Mouse (Mus musculus) ES-CJ7 (cell line): ENCODE data around the gene Cmklr1.
A peak's percentile ranks its signal among the peaks of the same experiment; 100 is the strongest.

Experiments
- DNase-seq: peaks from one replicate; pipeline ENCODE4 v3.0.0; 2011; ENCODE audit warnings: low read depth, low spot score

Cmklr1 gene

DNA sequence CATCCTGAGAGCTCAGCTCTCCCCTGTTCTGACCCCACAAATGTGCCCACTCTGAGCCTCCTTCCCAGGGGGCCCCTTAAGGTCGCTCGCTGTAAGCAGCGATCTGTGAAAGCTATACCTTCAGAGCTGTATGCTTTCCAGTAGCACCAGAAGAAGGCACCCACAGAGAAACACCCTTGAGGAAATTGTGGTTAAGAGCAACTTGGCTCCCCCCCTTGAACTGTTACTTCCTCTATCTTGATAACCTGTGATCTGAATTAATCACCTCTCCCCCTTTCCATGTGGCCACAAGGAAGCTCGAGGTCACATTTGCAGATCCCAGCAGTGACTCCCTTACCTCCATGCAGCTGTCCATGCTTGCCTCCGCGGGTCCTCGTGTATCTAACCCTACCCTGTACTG, 29.2 kb downstream of the Cmklr1 start:
- DNase-seq = no peak

DNA sequence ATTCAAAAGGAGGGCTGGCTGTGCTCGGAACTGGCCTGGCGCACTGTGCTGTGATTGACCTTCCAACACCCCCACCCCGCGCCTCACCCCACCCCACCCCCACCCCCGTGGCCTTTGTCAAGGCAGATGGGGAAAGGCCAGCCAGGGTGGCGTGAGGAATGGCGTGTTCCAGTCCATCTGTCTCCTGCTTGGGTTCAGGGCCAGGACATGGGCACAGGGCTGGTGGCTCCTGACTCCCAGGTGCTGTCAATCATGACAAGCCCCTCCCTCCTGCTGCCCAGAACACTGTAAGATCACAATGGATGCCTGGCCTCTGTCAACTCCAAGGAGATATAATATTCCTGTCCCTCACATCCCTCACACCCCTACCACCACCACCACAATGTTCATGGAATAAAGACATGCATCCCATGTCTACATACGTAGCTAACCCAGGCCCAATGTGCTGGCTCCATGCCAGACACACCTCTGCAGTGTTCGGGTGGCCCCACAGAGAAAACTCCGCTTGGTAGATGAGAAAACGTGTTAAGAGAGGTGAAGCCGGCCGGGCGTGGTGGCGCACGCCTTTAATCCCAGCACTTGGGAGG, 30.0 kb downstream of the Cmklr1 start:
- DNase-seq = peak; percentile 59

DNA sequence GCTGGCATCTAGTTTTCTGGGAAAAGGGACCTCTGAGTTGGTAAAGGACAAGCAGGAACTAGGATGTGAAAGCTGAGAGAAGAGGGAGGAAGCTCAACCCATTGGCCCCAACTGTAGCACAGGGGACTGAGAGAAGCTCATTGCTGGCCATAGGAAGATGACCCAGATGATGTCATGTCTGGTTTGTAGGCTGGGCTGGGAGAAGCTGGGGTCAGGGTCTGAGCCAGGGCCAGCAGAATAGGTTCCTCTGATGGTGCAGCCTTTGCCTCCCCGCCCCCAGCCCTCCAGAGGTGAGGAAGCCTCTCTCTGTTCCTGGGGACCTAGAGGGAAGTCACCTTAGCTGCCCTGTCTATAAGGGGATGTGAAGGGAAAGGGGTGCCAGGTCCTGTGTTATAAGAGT, 31.1 kb downstream of the Cmklr1 start:
- no peak for DNase-seq

GRCm38 (mm10) chr5:113618716-113619115, 31.5 kb downstream of the Cmklr1 start:
- no peak for DNase-seq

GRCm38 (mm10) chr5:113611771-113612233, 38.4 kb downstream of the Cmklr1 start:
- DNase-seq = no peak

DNA sequence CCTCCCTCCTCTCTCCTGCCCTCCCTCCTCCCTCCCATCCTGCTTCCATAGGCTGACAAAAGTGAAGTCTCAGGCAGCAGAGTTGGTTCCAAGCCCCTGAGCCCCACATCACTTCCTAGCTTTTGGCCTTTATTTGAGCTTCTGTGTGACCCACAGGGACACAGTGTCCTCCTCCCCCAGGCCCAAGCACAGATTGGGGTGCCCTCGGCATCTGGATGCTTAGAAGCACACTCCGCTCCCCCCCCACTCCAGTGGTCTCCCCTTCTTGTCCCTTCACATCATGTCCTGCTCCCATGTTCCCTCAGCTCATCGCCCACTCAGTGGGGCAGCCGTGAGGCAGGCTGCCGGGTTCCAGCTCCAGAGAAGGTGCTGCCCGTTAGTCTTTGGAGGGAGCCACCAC, 39.1 kb downstream of the Cmklr1 start:
- no peak for DNase-seq

GRCm38 (mm10) chr5:113610490-113610889, 39.7 kb downstream of the Cmklr1 start:
- no peak for DNase-seq

DNA sequence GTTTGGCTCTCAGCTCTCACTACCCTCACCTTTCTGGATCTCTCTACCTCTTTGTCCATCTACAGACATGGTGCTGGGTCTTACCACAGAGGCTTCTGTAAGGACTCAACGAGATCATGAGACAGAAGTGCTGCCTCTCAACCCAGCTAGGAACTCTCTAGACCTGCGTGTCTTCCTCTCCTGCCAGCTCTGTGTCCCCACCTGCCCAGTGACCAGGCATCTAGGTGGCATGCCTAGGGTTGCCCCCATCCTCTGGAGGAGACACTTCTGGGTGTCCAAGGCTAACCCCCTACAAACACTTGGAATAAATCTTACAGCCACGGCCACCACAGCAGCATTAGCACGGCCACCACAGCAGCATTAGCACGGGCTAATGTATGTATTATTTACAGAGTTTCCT, 40.3 kb downstream of the Cmklr1 start:
- no peak for DNase-seq

GRCm38 (mm10) chr5:113608511-113608910, 41.7 kb downstream of the Cmklr1 start:
- DNase-seq = no peak

DNA sequence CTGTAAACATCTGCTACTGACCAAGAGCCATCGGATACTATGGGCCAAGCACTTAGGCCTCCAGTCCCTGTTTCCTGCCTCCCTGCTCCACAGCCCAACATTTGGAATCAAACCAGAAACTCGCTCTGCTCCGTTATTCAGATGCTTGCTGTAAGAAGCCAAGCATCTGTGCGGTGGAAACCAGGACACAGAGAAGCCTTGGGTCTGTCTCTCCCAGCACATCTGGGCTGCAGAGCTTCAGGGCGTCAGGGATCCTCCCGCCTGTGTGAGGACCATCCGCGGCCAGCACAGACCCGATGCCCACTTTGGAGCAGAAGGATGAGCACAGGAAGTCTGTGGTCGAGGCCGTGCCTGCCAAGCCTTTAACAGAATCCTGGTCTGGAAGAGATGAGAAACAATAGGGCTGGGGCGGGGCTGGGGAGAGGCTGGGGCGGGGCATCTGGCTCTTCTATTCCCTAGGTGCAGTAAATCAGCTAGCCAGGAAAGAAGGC, 42.2 kb downstream of the Cmklr1 start:
- DNase-seq = no peak

DNA sequence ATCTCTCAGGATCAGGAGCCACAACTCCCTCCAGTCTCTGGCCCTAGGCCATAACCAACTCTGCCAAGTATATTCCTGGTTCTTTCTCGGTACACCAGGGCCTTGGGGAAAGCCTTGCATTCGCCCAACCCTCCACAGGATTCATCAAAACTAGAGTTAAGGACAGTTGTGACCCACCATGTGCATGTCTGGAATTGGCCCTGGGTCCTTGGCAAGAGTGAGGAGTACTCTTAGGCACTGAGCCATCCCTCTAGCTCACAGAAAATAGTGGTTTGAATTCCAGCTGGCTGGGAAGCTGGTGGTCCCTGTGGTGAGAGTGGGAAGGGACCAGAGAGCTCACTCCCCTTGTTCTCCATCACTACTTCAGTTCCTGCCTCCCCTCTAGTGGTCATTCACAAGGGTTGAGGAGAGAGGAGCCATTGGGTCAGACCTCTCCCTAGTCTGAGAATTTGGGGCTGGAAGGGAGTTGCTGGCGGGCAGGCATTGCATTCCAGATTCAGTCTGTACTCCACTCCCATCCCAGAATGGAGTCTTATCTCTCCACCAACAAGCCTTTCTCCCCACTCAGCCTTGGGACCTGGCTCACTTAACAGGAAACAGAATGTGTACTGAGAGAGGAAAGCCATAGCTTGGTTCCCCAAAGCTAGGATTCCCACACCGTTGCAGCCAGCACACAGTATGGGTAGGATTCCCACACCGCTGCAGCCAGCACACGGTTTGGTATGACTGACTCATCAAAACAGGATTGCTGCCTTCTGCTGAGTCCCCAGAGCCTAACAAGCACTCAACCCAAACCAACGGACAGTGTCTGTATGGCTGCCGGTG, 43.1 kb downstream of the Cmklr1 start:
- DNase-seq = no peak

DNA sequence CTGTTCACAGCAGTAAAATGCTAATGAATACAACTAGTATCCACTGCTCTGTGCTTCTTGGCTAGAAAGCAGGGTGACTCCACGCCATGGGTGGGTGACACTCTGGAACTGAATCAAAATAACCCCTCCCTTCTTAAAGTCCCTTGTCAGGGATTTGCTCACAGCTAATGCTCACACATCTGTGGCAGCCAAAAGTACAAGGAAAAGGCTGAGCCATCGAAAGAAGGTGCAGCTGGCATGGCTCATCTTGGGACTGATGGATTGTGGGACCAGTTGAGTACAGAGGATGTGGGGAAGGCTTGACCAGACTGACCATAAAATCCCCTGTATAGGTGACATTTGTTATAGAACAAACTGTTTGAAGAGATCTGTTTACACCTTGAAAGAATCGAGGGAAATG, 44.1 kb downstream of the Cmklr1 start:
- DNase-seq = no peak

- no peak for DNase-seq
Measured at GRCm38 (mm10) chr5:113604758-113605157, 45.5 kb downstream of the Cmklr1 start.

- DNase-seq = no peak
Measured at GRCm38 (mm10) chr5:113603471-113603870, 46.8 kb downstream of the Cmklr1 start.

DNA sequence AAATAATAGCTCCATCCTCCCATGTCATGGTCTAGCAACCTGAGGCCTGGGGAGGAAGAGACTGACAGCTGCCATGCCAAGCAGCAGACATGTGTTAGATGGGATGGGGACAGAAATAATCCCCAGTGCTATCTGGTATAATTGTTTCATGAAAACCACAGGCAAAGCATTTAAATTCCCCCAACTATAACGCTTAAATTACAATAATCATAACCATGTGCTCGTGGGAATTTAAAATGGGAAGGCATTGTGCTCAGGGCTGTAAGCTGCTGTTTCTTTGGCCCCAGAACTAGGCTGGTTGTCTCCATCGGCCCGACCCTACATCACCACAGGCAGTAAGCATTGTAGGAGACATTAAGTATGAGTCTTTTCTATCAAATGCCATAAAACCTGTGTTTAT, 49.4 kb downstream of the Cmklr1 start:
- no peak for DNase-seq

GRCm38 (mm10) chr5:113600181-113600580, 50.0 kb downstream of the Cmklr1 start:
- DNase-seq = peak; percentile 95

DNA sequence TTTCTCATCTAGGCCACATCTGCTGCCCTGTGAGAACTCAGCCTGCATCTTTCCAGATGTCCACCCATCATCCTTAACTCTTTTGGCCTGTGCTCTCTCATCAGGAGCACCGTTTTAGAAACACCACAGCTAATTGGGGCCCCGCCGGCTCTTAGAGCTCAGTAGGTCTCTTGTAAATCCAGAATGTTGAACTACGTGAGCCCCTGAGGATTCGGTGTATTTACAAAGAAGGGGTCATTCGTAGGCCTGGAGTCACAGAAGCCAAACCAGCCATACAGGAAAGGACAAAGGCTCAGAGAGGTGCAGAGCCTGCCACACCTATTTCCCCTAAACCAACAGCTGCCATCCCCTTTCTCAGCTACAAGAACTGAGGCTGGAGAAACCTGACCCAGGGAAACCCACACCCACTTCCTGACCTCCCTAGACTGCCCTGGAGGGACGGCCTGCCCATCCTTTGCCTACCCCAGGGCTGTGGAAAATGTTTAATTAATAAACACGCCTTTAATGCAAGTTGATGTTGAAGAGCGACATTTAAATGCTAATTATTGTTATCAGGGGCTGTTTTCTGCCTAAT, 53.4 kb downstream of the Cmklr1 start:
- peak; percentile 80 for DNase-seq

- DNase-seq = peak; percentile 89
Measured at GRCm38 (mm10) chr5:113596252-113596651, 54.0 kb downstream of the Cmklr1 start.

- DNase-seq = peak; percentile 57
Measured at GRCm38 (mm10) chr5:113593911-113594705, 56.1 kb downstream of the Cmklr1 start.

GRCm38 (mm10) chr5:113591751-113592230, 58.4 kb downstream of the Cmklr1 start:
- DNase-seq = peak; percentile 89

- DNase-seq = no peak
Measured at GRCm38 (mm10) chr5:113591166-113591565, 59.1 kb downstream of the Cmklr1 start.
